Mouse (Mus musculus) heart, postnatal 0 days (tissue): ENCODE data around the gene Palm3. TPM values are rescaled to one million over a fixed set of nuclear protein-coding genes. Genes with fewer than 3 reads are reported as not detected.

ENCODE experiments used
- ATAC-seq: fragments of 200-750 bp; cut with Nextera tagmentation; 2 replicates; pipeline ENCODE4 v1.8.0; 2017; ENCODE audit warnings: low read depth, moderate number of reproducible peaks, moderate library complexity; ENCODE audit not compliant: insufficient read depth
- DNase-seq: peaks from one replicate; pipeline ENCODE4 v3.0.0-alpha.2; 2016; ENCODE audit warnings: low spot score
- H3K27ac ChIP-seq: fragments of 300-500 bp; sonication (generic); 2 replicates; pipeline ENCODE4 v1.5.1; 2014; ENCODE audit warnings: low read depth, mild to moderate bottlenecking
- H3K27me3 ChIP-seq: fragments of 300-500 bp; sonication (generic); 2 replicates; pipeline ENCODE4 v1.6.1; 2014; ENCODE audit warnings: low read length, mixed read lengths; ENCODE audit not compliant: control insufficient read depth, insufficient read depth
- H3K36me3 ChIP-seq: fragments of 300-500 bp; sonication (generic); replicated peaks from 2 replicates; pipeline ENCODE4 v1.6.1; 2014; ENCODE audit warnings: low read length, mixed read lengths; ENCODE audit not compliant: control insufficient read depth, insufficient read depth
- H3K4me1 ChIP-seq: fragments of 300-500 bp; sonication (generic); 2 replicates; pipeline ENCODE4 v1.6.1; 2014; ENCODE audit warnings: antibody characterized with exemption; ENCODE audit not compliant: control insufficient read depth, insufficient read depth
- H3K4me2 ChIP-seq: fragments of 300-500 bp; sonication (generic); 2 replicates; pipeline ENCODE4 v1.6.1; 2014; ENCODE audit warnings: low read depth, mild to moderate bottlenecking, low read length, moderate library complexity
- H3K4me3 ChIP-seq: fragments of 300-500 bp; sonication (generic); 2 replicates; pipeline ENCODE4 v1.5.1; 2014; ENCODE audit warnings: low read depth, low read length
- H3K9ac ChIP-seq: fragments of 300-500 bp; sonication (generic); replicated peaks from 2 replicates; pipeline ENCODE4 v1.6.1; 2014; ENCODE audit warnings: low read depth, low read length, mixed read lengths
- H3K9me3 ChIP-seq: fragments of 300-500 bp; sonication (generic); replicated peaks from 2 replicates; pipeline ENCODE4 v1.6.1; 2016; ENCODE audit warnings: low read length; ENCODE audit not compliant: control insufficient read depth
- CTCF ChIP-seq: IDR thresholded peaks from 2 replicates; pipeline ENCODE4 v1.5.1; 2016; ENCODE audit warnings: antibody characterized with exemption, control low read depth, low read depth
- EP300 ChIP-seq: IDR thresholded peaks from 2 replicates; pipeline ENCODE4 v1.6.1; 2016; ENCODE audit warnings: antibody characterized with exemption, low read depth
- WGBS: fragments of 180-500 bp; shearing (Covaris S2); extraction: QIAGEN DNeasy Blood & Tissue Kit; methylation state at CpG from one replicate; pipeline ENCODE4 v1.1.7; 2014; 5-methylcytosine and 5-hydroxymethylcytosine counted together
- polyA plus RNA-seq: library from polyadenylated mRNA; unstranded; fragments of >200 nt; fragmentation: Nextera tagmentation; extraction: Ambion mirVana; gene quantifications from 2 replicates; pipeline ENCODE4 v1.2.1, GENCODE M21; 2015
- total RNA-seq: library from RNA; depleted of rRNA; stranded (reverse); fragments of >200 nt; gene quantifications from 2 replicates; pipeline ENCODE4 v1.2.3, GENCODE M21; 2014; ENCODE audit warnings: low replicate concordance

Gene Palm3
- total and polyA plus RNA-seq, 2 experiments from 2014 or later: 0.41 TPM; not detected in 1

GRCm38 (mm10) chr8:84044103-84044502 lies 22.8 kb downstream of the Palm3 start:
- Histone ChIP-seq H3K4me3 (no peak overlapping the region), H3K4me2 (no peak overlapping the region), H3K9ac (no peak overlapping the region), H3K27me3 (peaks cover 28% of the 10 kb centered on the region), H3K27ac (no peak overlapping the region), H3K4me1 (peaks cover 3% of the 10 kb centered on the region; the same call in 1 of the 2 replicates), H3K9me3 (no peaks in the 10 kb centered on the region), H3K36me3 (no peaks in the 10 kb centered on the region)
- 15% methylated on average over 7 of the region's 7 CpGs for WGBS
- ATAC-seq (no peak), DNase-seq (no peak)
- 0 out of 2 replicates have a peak, but pooled peaks have one; percentile 3 for TF ChIP-seq CTCF
- TF ChIP-seq EP300: no peak

- no peaks in the 10 kb centered on the region for H3K9me3 ChIP-seq
- DNase-seq (no peak), ATAC-seq (no peak)
- TF ChIP-seq EP300 (no peak), CTCF (no peak)
- no peak within 1 kb of the TSS for H3K9ac ChIP-seq
- peaks cover 28% of the 10 kb centered on the region for H3K27me3 ChIP-seq
- no peak within 1 kb of the TSS for H3K27ac ChIP-seq
- WGBS: 12% methylated on average over 9 of the region's 9 CpGs
- H3K4me1 ChIP-seq: no peaks in the 10 kb centered on the region
- H3K4me2 ChIP-seq: peak within 1 kb of the TSS; percentile 5; the same call in 1 of the 2 replicates
- H3K4me3 ChIP-seq: no peak within 1 kb of the TSS
- no peaks in the 10 kb centered on the region for H3K36me3 ChIP-seq
Observed at GRCm38 (mm10) chr8:84044900-84045299, 23.6 kb downstream of the Palm3 start, which contains the start of gene Rln3. Gene Rln3 (minus strand): TSS chr8:84045000.

- Histone ChIP-seq H3K4me3 (no peak overlapping the region), H3K27ac (no peak overlapping the region), H3K27me3 (peaks cover 28% of the 10 kb centered on the region), H3K9ac (no peak overlapping the region), H3K9me3 (no peaks in the 10 kb centered on the region), H3K4me1 (no peaks in the 10 kb centered on the region), H3K4me2 (no peak overlapping the region), H3K36me3 (no peaks in the 10 kb centered on the region)
- TF ChIP-seq EP300 (no peak), CTCF (no peak)
- DNase-seq (no peak), ATAC-seq (no peak)
- WGBS: 72% methylated on average over 3 of the region's 3 CpGs
Observed at GRCm38 (mm10) chr8:84046505-84046904, 25.2 kb downstream of the Palm3 start.

GRCm38 (mm10) chr8:84048171-84048570 lies 26.9 kb downstream of the Palm3 start:
- Histone ChIP-seq H3K9me3 (no peaks in the 10 kb centered on the region), H3K4me2 (no peak overlapping the region), H3K9ac (no peak overlapping the region), H3K27ac (no peak overlapping the region), H3K27me3 (peaks cover 23% of the 10 kb centered on the region), H3K4me1 (no peaks in the 10 kb centered on the region; the same call in 1 of the 2 replicates), H3K36me3 (no peaks in the 10 kb centered on the region), H3K4me3 (no peak overlapping the region)
- TF ChIP-seq CTCF (no peak), EP300 (no peak)
- DNase-seq (no peak), ATAC-seq (no peak)
- WGBS: 64% methylated on average over 5 of the region's 5 CpGs

- no peak for TF ChIP-seq CTCF
- TF ChIP-seq EP300: no peak
- Histone ChIP-seq H3K4me2 (no peak overlapping the region), H3K36me3 (no peaks in the 10 kb centered on the region), H3K9me3 (no peaks in the 10 kb centered on the region), H3K4me3 (no peak overlapping the region), H3K27me3 (no peaks in the 10 kb centered on the region), H3K9ac (no peak overlapping the region), H3K27ac (no peak overlapping the region), H3K4me1 (no peaks in the 10 kb centered on the region; the same call in 1 of the 2 replicates)
- DNase-seq: peak; percentile 67
- ATAC-seq: peak; percentile 55
- 17% methylated on average over 3 of the region's 3 CpGs for WGBS
Observed at GRCm38 (mm10) chr8:84052746-84053145, 31.5 kb downstream of the Palm3 start.

DNA sequence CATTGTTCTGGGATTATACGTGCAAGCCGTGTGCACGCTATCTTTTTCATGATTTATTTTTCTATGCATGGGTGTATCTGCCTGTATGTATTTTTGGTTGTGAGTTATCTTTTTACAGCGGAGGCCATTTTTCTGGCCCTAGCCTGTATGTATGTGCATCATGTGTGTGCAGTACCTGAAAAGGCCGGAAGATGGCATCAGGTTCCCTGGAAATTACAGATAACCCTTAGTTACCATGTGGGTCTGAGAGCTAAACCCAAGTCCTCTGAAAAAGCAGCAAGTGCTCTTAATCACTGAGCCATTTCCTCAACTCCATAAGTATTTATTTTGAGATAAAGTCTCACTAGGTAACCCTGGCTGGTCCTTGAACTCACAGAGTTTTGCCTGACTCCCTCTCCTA lies 32.0 kb downstream of the Palm3 start:
- no peak for TF ChIP-seq CTCF
- no peak for TF ChIP-seq EP300
- no peaks in the 10 kb centered on the region for H3K36me3 ChIP-seq
- H3K4me1 ChIP-seq: no peaks in the 10 kb centered on the region; the same call in 1 of the 2 replicates
- H3K4me3 ChIP-seq: no peak overlapping the region
- DNase-seq (no peak), ATAC-seq (no peak)
- H3K9me3 ChIP-seq: no peaks in the 10 kb centered on the region
- WGBS: 85% methylated on average over 5 of the region's 5 CpGs
- H3K4me2 ChIP-seq: no peak overlapping the region
- no peak overlapping the region for H3K9ac ChIP-seq
- H3K27ac ChIP-seq: no peak overlapping the region
- H3K27me3 ChIP-seq: no peaks in the 10 kb centered on the region
